ENCODE assay signal across 24 mouse cellular contexts in genomic region chr2:125394428-125395101, GRCm38 (mm10).
"Had no signal": no experiment of that assay in that cellular context is flagged by ENCODE, and none has a peak within 500 bp of the region (broad histone marks: within the 10 kb centered on the region; RNA-seq: fewer than 3 reads in every experiment).

No protein-coding gene starts in this region.

- ATAC-seq: hindbrain, postnatal 0 days; intestine, embryonic 16.5 days had no signal

- H3K27me3 ChIP-seq: heart, embryonic 12.5 days; hindbrain, embryonic 13.5 days; hindbrain, embryonic 15.5 days; kidney, embryonic 15.5 days; limb, embryonic 12.5 days had no signal

- H3K4me1 ChIP-seq: heart, embryonic 10.5 days; heart, embryonic 12.5 days; hindbrain, embryonic 13.5 days; hindbrain, embryonic 15.5 days; kidney, embryonic 15.5 days; limb, embryonic 10.5 days; limb, embryonic 12.5 days had no signal

- H3K4me2 ChIP-seq: heart, embryonic 12.5 days; hindbrain, embryonic 13.5 days; hindbrain, embryonic 15.5 days; kidney, embryonic 15.5 days; limb, embryonic 12.5 days; liver, embryonic 11.5 days had no signal

- H3K4me3 ChIP-seq: heart, embryonic 10.5 days; heart, embryonic 12.5 days; hindbrain, embryonic 13.5 days; hindbrain, embryonic 15.5 days; kidney, embryonic 15.5 days; layer of hippocampus, adult 2 months; left cerebral cortex, adult 2 months; limb, embryonic 10.5 days; limb, embryonic 12.5 days had no signal

- H3K9ac ChIP-seq: heart, embryonic 12.5 days; hindbrain, embryonic 13.5 days; hindbrain, embryonic 15.5 days; kidney, embryonic 15.5 days; limb, embryonic 12.5 days had no signal

- H3K36me3 ChIP-seq: hindbrain, embryonic 13.5 days; hindbrain, embryonic 15.5 days; limb, embryonic 10.5 days had no signal

- H3K9me3 ChIP-seq: heart, embryonic 10.5 days; heart, embryonic 12.5 days; hindbrain, embryonic 13.5 days; hindbrain, embryonic 15.5 days; kidney, embryonic 15.5 days; limb, embryonic 10.5 days; limb, embryonic 12.5 days had no signal

- H3K27ac ChIP-seq: heart, embryonic 10.5 days; hindbrain, embryonic 13.5 days; hindbrain, embryonic 15.5 days; hindbrain, postnatal 0 days; kidney, embryonic 15.5 days; kidney, postnatal 0 days; layer of hippocampus, adult 2 months; left cerebral cortex, adult 2 months; limb, embryonic 10.5 days; limb, embryonic 12.5 days had no signal

- DNase-seq: gastrocnemius, postnatal 14 days; gastrocnemius, postnatal 36 days; heart, adult 18-20 months; heart, postnatal 10 days; heart, postnatal 36 days; kidney, adult 11 months; kidney, adult 2 months; kidney, adult 9 months; kidney, postnatal 25 days; kidney, postnatal 4 days; liver had no signal
